Mouse (Mus musculus): ENCODE data around the gene BC117090. TPM values are rescaled to one million over a fixed set of nuclear protein-coding genes. Genes with fewer than 3 reads are reported as not detected.
"Not testable (repeated sequence)": the region's sequence is repeated elsewhere in the genome, so short reads cannot be mapped to it uniquely, and the experiment has no call there.

The BC117090 gene
- total RNA-seq (2021) = not detected
- long read RNA-seq, experiment 1 = 0 reads
- long read RNA-seq, experiment 2 = 0 reads

GRCm38 (mm10) chr16:36334232-36334631 is at the start of gene BC117090:
Gene BC117090, minus strand, starts transcription at chr16:36334332.
- no peak for DNase-seq
- TF ChIP-seq CTCF (IDR thresholded peaks at IDR 0.05) = no peak

DNA sequence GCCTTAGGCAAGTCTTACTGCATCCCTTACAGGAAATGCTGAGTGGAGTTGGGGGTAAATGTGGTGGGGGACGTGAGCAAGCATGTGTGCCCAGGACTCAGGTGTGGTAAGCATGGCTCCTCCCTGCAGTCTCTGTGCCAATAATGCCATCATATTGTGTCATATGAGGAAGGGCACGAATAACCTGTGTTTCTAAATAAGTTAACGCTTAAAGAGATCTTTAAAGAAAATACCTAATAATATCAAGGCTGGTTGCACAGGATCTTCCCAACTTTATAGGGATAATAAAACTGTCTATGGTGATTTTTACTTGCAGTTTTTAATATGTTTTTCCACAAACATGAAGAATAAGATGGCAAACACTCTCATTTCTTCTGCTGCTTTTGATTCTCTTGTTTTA is 33.5 kb upstream of the BC117090 start, which contains the start of gene BC100530:
BC100530 (minus strand) TSS at position 101 of the 400 bp plus-strand sequence.
- DNase-seq; H3K4me3 ChIP-seq; intact Hi-C loops (cut with DNase I); H3K27ac ChIP-seq: not testable (repeated sequence)

More at GRCm38 (mm10) chr16:36334232-36334631, at the start of gene BC117090:
- Histone ChIP-seq H3K4me3 (no peak within 1 kb of the TSS), H3K27ac (no peak within 1 kb of the TSS)
- intact Hi-C loops (cut with DNase I) = no loop called here

DNA sequence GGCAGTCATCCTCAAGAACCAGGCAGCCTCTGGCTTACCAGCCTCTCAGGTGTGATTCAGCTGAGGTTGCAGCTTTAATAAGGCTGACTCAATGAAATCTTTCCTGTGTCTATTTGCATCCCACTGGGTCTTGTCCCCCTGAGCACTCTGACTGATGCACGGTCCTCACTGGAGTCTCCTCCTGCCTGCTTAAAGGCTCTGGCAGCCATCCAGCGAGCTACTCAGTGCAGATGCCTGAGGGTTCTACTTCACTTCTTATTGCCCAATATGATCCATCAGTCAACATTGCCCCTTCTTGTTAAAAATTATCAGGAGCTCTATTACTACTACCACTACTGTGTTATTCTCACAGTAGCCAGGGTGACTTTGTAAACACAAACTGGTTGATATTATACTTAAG is 3.0 kb upstream of the BC117090 start:
- H3K27ac ChIP-seq = no peak overlapping the region
- DNase-seq = no peak
- intact Hi-C loops (cut with DNase I) = no loop called here
- no peak overlapping the region for H3K4me3 ChIP-seq
- no peak for TF ChIP-seq CTCF (IDR thresholded peaks at IDR 0.05)

- no peak for DNase-seq
- intact Hi-C loops (cut with DNase I) = no loop called here
- Histone ChIP-seq H3K27ac (no peak overlapping the region), H3K4me3 (no peak overlapping the region)
- TF ChIP-seq CTCF (IDR thresholded peaks at IDR 0.05) = no peak
These were observed 14.8 kb downstream of the BC117090 start for GRCm38 (mm10) chr16:36319286-36319685.

GRCm38 (mm10) chr16:36316111-36316510 is 18.0 kb downstream of the BC117090 start:
- H3K4me3 ChIP-seq; intact Hi-C loops (cut with DNase I); DNase-seq; H3K27ac ChIP-seq: not testable (repeated sequence)

- no peak for TF ChIP-seq CTCF (IDR thresholded peaks at IDR 0.05)
- Histone ChIP-seq H3K27ac (no peak overlapping the region), H3K4me3 (no peak overlapping the region)
- DNase-seq = no peak
- intact Hi-C loops (cut with DNase I) = no loop called here
These were observed 26.5 kb downstream of the BC117090 start for GRCm38 (mm10) chr16:36307631-36308030.

- intact Hi-C loops (cut with DNase I) = no loop called here
- DNase-seq = no peak
- no peak for TF ChIP-seq CTCF (IDR thresholded peaks at IDR 0.05)
- Histone ChIP-seq H3K27ac (no peak overlapping the region), H3K4me3 (no peak overlapping the region)
These were observed 45.0 kb downstream of the BC117090 start for GRCm38 (mm10) chr16:36289140-36289539.

GRCm38 (mm10) chr16:36276796-36277195 is 57.3 kb downstream of the BC117090 start, which contains the start of gene Stfa1:
Gene Stfa1, plus strand, starts transcription at chr16:36276951.
- H3K27ac ChIP-seq; intact Hi-C loops (cut with DNase I); H3K4me3 ChIP-seq; DNase-seq: not testable (repeated sequence)

Other genes with a start within 250 kb of the BC117090 start
- gene Csta1, start 203.1 kb downstream of the BC117090 start, total RNA-seq (2021) = not detected
- gene Stfa2l1, start 177.5 kb downstream of the BC117090 start, total RNA-seq (2021) = not detected
- gene Gm5483, start 150.1 kb downstream of the BC117090 start, total RNA-seq (2021) = not detected
- not detected for gene Gm5416, start 123.9 kb downstream of the BC117090 start, total RNA-seq (2021)
- not detected for gene 2010005H15Rik, start 112.9 kb downstream of the BC117090 start, total RNA-seq (2021)
- not detected for gene Stfa1, start 57.4 kb downstream of the BC117090 start, total RNA-seq (2021)
- gene BC100530, start 33.4 kb upstream of the BC117090 start, total RNA-seq (2021) = not detected
- gene Stfa2, start 74.1 kb upstream of the BC117090 start, total RNA-seq (2021) = not detected
- not detected for gene Stfa3, start 121.1 kb upstream of the BC117090 start, total RNA-seq (2021)
- gene Casr, start 227.8 kb upstream of the BC117090 start, total RNA-seq (2021) = 1 to 10 TPM; 1.7 to 2.5 TPM